Mouse (Mus musculus) C2C12 (cell line): ENCODE results near the gene Map1lc3a.

Experiments used
- CEBPB ChIP-seq: IDR thresholded peaks from one replicate; pipeline ENCODE4 v1.6.1; 2011; ENCODE audit warnings: low read depth, mild to moderate bottlenecking, control low read depth, moderate library complexity
- CTCF ChIP-seq: IDR thresholded peaks from one replicate; pipeline ENCODE4 v1.5.1; 2011; ENCODE audit not compliant: control insufficient read depth, insufficient read depth, insufficient read length
- MAX ChIP-seq: IDR thresholded peaks from one replicate; pipeline ENCODE4 v1.6.1; 2011; ENCODE audit warnings: mild to moderate bottlenecking, control low read depth
- MYOD1 ChIP-seq: IDR thresholded peaks from one replicate; pipeline ENCODE4 v1.6.1; 2011; ENCODE audit warnings: low read depth; ENCODE audit not compliant: control insufficient read depth, insufficient read length
- MYOG ChIP-seq: IDR thresholded peaks from one replicate; pipeline ENCODE4 v1.6.1; 2011; ENCODE audit not compliant: control insufficient read depth, insufficient read length; ENCODE audit errors: extremely low read depth
- USF1 ChIP-seq: IDR thresholded peaks from one replicate; pipeline ENCODE4 v1.6.1; 2011; ENCODE audit warnings: low read depth, mild to moderate bottlenecking, control low read depth, moderate library complexity

DNA sequence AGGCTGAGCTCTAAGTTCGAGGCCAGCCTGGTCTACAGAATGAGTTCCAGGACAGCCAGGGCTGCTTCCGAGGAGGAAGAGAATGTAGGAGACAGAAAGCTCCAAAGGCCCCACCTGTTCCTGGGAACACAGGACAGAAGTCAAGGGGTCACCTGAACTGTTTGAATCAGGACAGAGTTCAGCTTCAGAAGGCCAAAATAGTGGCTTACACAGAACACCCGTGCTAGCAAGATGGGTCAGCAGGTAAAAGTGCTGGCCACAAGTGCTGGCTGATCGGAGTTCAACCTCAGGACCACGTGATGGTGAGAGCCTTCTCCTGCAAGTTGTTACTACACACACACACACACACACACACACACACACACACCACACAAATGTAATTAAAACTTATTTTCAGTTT lies 9.2 kb upstream of the Map1lc3a start:
- TF ChIP-seq CTCF (no peak), USF1 (no peak), MYOD1 (no peak), CEBPB (no peak), MAX (no peak), MYOG (no peak)
